Mouse (Mus musculus) brown adipose tissue, adult 24 weeks (tissue): ENCODE measurements around the gene Wdr70. TPM values are rescaled to one million over a fixed set of nuclear protein-coding genes. Genes with fewer than 3 reads are reported as not detected.

ENCODE experiments used
- H3K27ac ChIP-seq: fragments of 200-500 bp; replicated peaks from 2 replicates; pipeline ENCODE4 v1.5.1; 2012; ENCODE audit warnings: low read depth, mild to moderate bottlenecking, low read length
- H3K4me1 ChIP-seq: fragments of 200-500 bp; 2 replicates; pipeline ENCODE4 v1.6.1; 2012; ENCODE audit warnings: low read length, mixed read lengths; ENCODE audit not compliant: control insufficient read depth, insufficient read depth, insufficient read length
- H3K4me3 ChIP-seq: fragments of 200-500 bp; 2 replicates; pipeline ENCODE4 v1.5.1; 2012; ENCODE audit warnings: low read depth, mild to moderate bottlenecking, low read length, moderate library complexity; ENCODE audit not compliant: insufficient read depth
- polyA plus RNA-seq: library from polyadenylated mRNA; stranded (reverse); fragments of >200 nt; gene quantifications from 2 replicates; pipeline ENCODE4 v1.2.4, GENCODE M21; 2012; ENCODE audit not compliant: missing spikeins, insufficient read depth, insufficient read length

Wdr70 gene
- polyA plus RNA-seq, 1 experiment: 34.4 TPM

DNA sequence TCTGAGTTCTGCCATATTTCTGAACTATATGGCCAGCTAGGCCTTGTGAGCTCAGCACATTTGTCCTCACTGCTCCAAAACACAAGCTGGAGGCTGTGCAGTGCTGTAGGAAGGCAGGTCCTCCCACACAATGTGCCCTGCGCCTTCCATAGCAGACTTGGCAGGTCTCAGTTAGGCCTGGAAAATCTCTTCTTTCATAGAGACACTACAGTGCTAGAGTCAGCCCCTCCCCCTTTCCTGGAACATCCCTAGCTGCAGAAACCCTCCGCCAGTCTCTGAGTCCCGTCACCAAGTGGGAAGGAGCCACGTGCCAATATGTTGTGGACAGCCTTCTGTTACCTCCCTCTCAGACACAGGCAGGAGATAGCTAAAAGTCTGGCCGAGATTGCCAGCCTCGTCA lies 273.5 kb downstream of the Wdr70 start:
- Histone ChIP-seq H3K4me3 (no peak overlapping the region), H3K27ac (no peak overlapping the region), H3K4me1 (no peaks in the 10 kb centered on the region)

DNA sequence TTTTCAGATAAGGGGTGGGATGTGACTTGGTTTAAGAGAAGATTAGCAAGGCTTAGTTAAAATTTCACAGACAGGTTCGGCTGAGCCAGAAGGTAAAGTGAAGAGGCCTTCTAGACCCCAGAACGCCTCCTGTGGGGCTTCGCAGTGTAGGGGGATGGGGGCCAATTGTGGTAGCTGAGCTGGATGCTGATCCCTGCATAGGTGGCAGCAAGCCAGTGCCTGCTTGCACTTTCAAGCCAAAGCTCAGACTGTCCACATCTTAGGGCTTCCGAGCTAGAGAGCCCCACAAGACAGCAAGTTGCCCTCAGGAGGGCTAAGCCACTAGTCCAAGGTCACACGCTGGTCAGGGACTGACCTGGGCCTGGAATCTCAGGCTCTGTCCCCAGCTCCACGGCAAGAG lies 275.1 kb downstream of the Wdr70 start:
- H3K4me3 ChIP-seq: no peak overlapping the region
- H3K4me1 ChIP-seq: no peaks in the 10 kb centered on the region
- H3K27ac ChIP-seq: no peak overlapping the region

Other genes starting within 250 kb of the Wdr70 start
- gene Nup155, start 10.1 kb upstream of the Wdr70 start, polyA plus RNA-seq: 4.8 and 4.9 TPM in 2 replicates
- 2.5 and 3.3 TPM in 2 replicates for gene Cplane1, start 69.9 kb upstream of the Wdr70 start, polyA plus RNA-seq